In the genomic region with DNA sequence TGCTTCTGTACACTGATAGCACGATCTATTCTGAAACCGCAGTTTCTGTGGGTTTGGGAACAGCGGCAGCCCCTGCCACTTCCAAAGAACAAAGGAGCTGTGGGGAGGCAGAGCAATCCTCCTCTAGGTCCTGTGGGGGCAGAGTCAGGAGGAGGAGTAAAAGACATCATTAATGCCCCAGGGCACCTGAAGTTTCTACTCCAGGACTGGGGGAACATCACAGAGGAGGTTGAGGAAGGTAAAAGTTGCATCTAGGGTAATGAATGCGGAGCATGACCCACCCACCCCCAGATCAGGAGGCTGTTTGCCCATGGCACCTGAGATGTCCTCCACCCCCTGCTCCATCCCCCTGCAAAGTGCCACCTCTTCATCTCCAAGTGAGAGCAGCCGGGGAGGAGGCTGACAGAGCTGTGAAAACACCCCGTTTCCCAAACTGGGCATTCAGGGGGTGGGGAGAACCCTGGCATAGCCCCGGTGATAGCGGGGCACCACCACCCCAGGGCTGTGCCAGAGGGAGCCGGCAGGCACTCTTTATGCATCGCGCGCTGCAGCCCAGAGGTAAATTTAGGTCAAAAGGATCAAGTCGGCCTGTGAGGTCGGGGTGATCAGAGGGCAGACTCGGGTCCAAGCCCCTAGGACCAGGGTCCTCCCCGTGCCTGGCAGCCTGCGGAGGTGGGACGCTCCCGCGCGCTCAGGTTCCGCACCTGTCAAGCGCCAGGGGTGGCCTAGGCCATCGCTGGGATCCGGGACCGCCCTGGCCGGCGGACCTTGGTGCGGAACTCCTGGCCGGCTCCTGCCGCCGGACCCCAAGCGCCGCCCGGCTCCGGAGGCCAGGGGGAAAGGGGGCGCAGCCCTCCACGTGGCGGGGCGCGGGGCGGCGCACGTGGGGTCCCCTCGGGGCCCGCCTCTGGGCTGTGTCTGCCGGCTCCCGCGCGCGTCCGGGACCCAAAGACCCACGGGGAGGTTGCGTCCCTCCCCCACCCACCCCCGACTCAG, we compare ENCODE assay signal across 8 mouse cellular contexts. TPM values are rescaled to one million over a fixed set of nuclear protein-coding genes. Genes with fewer than 3 reads are reported as not detected.
DNase-seq lines count a peak whose midpoint lies in the region; ATAC-seq and TF ChIP-seq lines count a peak whose summit lies in the region.

No protein-coding gene starts in this region.

- peak; percentile 57 for DNase-seq in gastrocnemius, adult 2 months
- DNase-seq in gastrocnemius, adult 18-20 months (ENCODE audit: low spot score) = no peak
- DNase-seq in embryo, embryonic 10.5 days (ENCODE audit: low spot score) = peak; percentile 46
- peak; percentile 45 to 50 for DNase-seq in heart, postnatal 14 days
- peak; percentile 26 for DNase-seq in left cerebral cortex, postnatal 4 days
- DNase-seq in layer of hippocampus, postnatal 25 days (ENCODE audit: extremely low spot score in 1 of 2, low spot score in 1 of 2) = no peak

- H3K4me3 ChIP-seq in gastrocnemius, adult 2 months = peak overlapping the region; percentile 95

- TF ChIP-seq CTCF in gastrocnemius, adult 2 months (IDR thresholded peaks at IDR 0.05) = no peak

- ATAC-seq in CD4-positive, CD25-positive, alpha-beta regulatory T cell, adult 4 months = peak; percentile 15
- ATAC-seq in monocyte, adult 5-6 weeks (replicated peaks; ENCODE audit: insufficient number of reproducible peaks, low FRiP score, low TSS enrichment, poor library complexity, severe bottlenecking) = 0 out of 2 replicates have a peak, but pooled peaks have one; percentile 6

- peak overlapping the region; percentile 93 for H3K27ac ChIP-seq in gastrocnemius, adult 2 months

- intact Hi-C loops in gastrocnemius, adult 2 months (cut with DNase I) = no loop called here
- intact Hi-C loops in heart, postnatal 14 days (cut with DNase I) = no loop called here
- intact Hi-C loops in left cerebral cortex, postnatal 4 days (cut with DNase I) = no loop called here

RNA-seq across cellular contexts. Expression of a gene that starts 0.7 kb away (rescaled TPM):
- 1 to 10 TPM; 3.6 to 5.2 TPM for total RNA-seq in gastrocnemius, adult 2 months (2021)
- 1 to 10 TPM; 3.0 to 3.9 TPM for total RNA-seq in gastrocnemius, adult 18-20 months (2021)
- polyA plus RNA-seq in CD4-positive, CD25-positive, alpha-beta regulatory T cell, adult 4 months (2017; shearing (Covaris generic)) = 1 to 10 TPM; 2.8 to 2.9 TPM
- total RNA-seq in heart, postnatal 14 days (2021) = 10 to 100 TPM; 11.4 to 11.7 TPM
- 100 to 1,000 TPM; 130 to 137 TPM for total RNA-seq in left cerebral cortex, postnatal 4 days (2021)
- total RNA-seq in monocyte, adult 5-6 weeks (2017) = 63.5 to 74.7 TPM (median 70.1 TPM) in 3 replicates
- total RNA-seq in layer of hippocampus, postnatal 25 days (2021) = 100 to 1,000 TPM; 110 to 127 TPM

RNA-seq across cellular contexts. Expression of a gene that starts 42.6 kb away (rescaled TPM):
- 100 to 1,000 TPM; 366 to 502 TPM for total RNA-seq in gastrocnemius, adult 2 months (2021)
- total RNA-seq in gastrocnemius, adult 18-20 months (2021) = 100 to 1,000 TPM; 466 to 498 TPM
- polyA plus RNA-seq in CD4-positive, CD25-positive, alpha-beta regulatory T cell, adult 4 months (2017; shearing (Covaris generic)) = 100 to 1,000 TPM; 107 to 151 TPM
- 100 to 1,000 TPM; 162 to 181 TPM for total RNA-seq in heart, postnatal 14 days (2021)
- total RNA-seq in left cerebral cortex, postnatal 4 days (2021) = 100 to 1,000 TPM; 386 to 393 TPM
- total RNA-seq in monocyte, adult 5-6 weeks (2017) = 141 to 157 TPM (median 145 TPM) in 3 replicates
- 100 to 1,000 TPM; 198 to 200 TPM for total RNA-seq in layer of hippocampus, postnatal 25 days (2021)

Comparison
In these comparisons a context has a peak if more than half of its experiments do, and no peak if none do; other contexts are left out.
1. DNase-seq: peak in gastrocnemius, adult 2 months (single experiment), embryo, embryonic 10.5 days (single experiment), heart, postnatal 14 days (2 of 2) and left cerebral cortex, postnatal 4 days (single experiment); none in gastrocnemius, adult 18-20 months (single experiment) and layer of hippocampus, postnatal 25 days (0 of 2).